Mouse (Mus musculus) lung, postnatal 0 days (tissue): Measurements from ENCODE around the gene Efemp1. TPM values are rescaled to one million over a fixed set of nuclear protein-coding genes. Genes with fewer than 3 reads are reported as not detected.

Experiments
- ATAC-seq: fragments of 200-750 bp; cut with Nextera tagmentation; 2 replicates; pipeline ENCODE4 v1.8.0; 2017; ENCODE audit warnings: moderate library complexity
- DNase-seq: peaks from one replicate; pipeline ENCODE4 v3.0.0-alpha.2; 2016; ENCODE audit warnings: low spot score
- H3K27ac ChIP-seq: fragments of 300-500 bp; sonication (generic); 2 replicates; pipeline ENCODE4 v1.5.1; 2014; ENCODE audit warnings: antibody characterized with exemption, mild to moderate bottlenecking, low read length, mixed read lengths
- H3K27me3 ChIP-seq: fragments of 300-500 bp; sonication (generic); replicated peaks from 2 replicates; pipeline ENCODE4 v1.6.1; 2014; ENCODE audit warnings: low read length, mixed read lengths; ENCODE audit not compliant: insufficient read depth
- H3K36me3 ChIP-seq: fragments of 300-500 bp; sonication (generic); 2 replicates; pipeline ENCODE4 v1.6.1; 2014; ENCODE audit warnings: low read length, mixed read lengths; ENCODE audit not compliant: insufficient read depth
- H3K4me1 ChIP-seq: fragments of 300-500 bp; sonication (generic); 2 replicates; pipeline ENCODE4 v1.6.1; 2014; ENCODE audit warnings: antibody characterized with exemption, low read depth, low read length, mixed read lengths; ENCODE audit not compliant: insufficient read depth
- H3K4me2 ChIP-seq: fragments of 300-500 bp; sonication (generic); replicated peaks from 2 replicates; pipeline ENCODE4 v1.6.1; 2014; ENCODE audit warnings: low read depth, mild to moderate bottlenecking, low read length, moderate library complexity, mixed read lengths
- H3K4me3 ChIP-seq: fragments of 300-500 bp; sonication (generic); 2 replicates; pipeline ENCODE4 v1.5.1; 2014; ENCODE audit warnings: low read depth, low read length
- H3K9ac ChIP-seq: fragments of 300-500 bp; sonication (generic); replicated peaks from 2 replicates; pipeline ENCODE4 v1.6.1; 2014; ENCODE audit warnings: low read depth, mild to moderate bottlenecking
- H3K9me3 ChIP-seq: fragments of 300-500 bp; sonication (generic); 2 replicates; pipeline ENCODE4 v1.6.1; 2016; ENCODE audit warnings: low read length, mixed read lengths
- CTCF ChIP-seq: IDR thresholded peaks from 2 replicates; pipeline ENCODE4 v1.5.1; 2016; ENCODE audit warnings: antibody characterized with exemption, mild to moderate bottlenecking
- EP300 ChIP-seq: IDR thresholded peaks from 2 replicates; pipeline ENCODE4 v1.6.1; 2016; ENCODE audit warnings: antibody characterized with exemption, mild to moderate bottlenecking, control low read depth
- WGBS: fragments of 180-500 bp; shearing (Covaris S2); extraction: QIAGEN DNeasy Blood & Tissue Kit; methylation state at CpG from one replicate; pipeline ENCODE4 v1.1.7; 2014; 5-methylcytosine and 5-hydroxymethylcytosine counted together
- polyA plus RNA-seq: library from polyadenylated mRNA; unstranded; fragments of >200 nt; fragmentation: Nextera tagmentation; extraction: Ambion mirVana; gene quantifications from 2 replicates; pipeline ENCODE4 v1.2.1, GENCODE M21; 2015

Efemp1 gene
- polyA plus RNA-seq, 1 experiment from 2014 or later: 25.8 TPM

DNA sequence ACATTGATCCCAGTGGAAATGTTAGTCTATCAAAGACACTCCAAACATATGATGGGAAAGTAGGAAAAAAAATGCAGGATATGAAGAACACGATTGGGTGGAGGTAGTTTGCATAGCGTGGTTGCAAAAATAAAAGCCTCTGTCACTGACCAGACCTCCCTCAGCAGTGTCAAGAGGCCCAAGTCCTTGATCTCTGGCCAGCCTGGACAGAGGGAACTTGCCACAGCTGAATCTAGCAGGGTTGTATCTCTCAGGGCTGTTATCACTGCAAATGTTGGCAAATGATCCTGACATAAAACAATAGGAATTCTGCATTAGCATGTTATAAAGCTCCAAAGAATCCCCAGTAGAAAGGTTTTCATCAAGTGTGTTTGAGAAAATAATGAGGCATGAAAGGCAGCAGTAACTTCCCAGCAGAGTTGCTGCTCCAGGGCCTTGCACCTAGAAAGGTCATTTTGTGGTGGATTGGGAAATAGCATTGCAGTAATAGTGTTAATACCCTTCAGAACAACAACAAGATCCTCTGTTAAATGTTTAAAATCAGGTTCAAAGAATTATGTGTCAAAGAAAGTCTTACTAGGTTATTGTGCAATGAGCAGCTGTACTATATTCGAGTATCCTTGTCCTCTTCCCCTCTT, 56.0 kb downstream of the Efemp1 start:
- Histone ChIP-seq H3K4me1 (no peaks in the 10 kb centered on the region), H3K9me3 (no peaks in the 10 kb centered on the region), H3K4me3 (no peak overlapping the region), H3K9ac (no peak overlapping the region), H3K4me2 (no peak overlapping the region), H3K27ac (no peak overlapping the region), H3K27me3 (no peaks in the 10 kb centered on the region), H3K36me3 (no peaks in the 10 kb centered on the region)
- TF ChIP-seq EP300: no peak
- TF ChIP-seq CTCF: no peak
- ATAC-seq: peak; percentile 23; the same call in 1 of the 2 replicates
- WGBS: 33% methylated on average over 3 of the region's 3 CpGs
- DNase-seq: peak; percentile 25

DNA sequence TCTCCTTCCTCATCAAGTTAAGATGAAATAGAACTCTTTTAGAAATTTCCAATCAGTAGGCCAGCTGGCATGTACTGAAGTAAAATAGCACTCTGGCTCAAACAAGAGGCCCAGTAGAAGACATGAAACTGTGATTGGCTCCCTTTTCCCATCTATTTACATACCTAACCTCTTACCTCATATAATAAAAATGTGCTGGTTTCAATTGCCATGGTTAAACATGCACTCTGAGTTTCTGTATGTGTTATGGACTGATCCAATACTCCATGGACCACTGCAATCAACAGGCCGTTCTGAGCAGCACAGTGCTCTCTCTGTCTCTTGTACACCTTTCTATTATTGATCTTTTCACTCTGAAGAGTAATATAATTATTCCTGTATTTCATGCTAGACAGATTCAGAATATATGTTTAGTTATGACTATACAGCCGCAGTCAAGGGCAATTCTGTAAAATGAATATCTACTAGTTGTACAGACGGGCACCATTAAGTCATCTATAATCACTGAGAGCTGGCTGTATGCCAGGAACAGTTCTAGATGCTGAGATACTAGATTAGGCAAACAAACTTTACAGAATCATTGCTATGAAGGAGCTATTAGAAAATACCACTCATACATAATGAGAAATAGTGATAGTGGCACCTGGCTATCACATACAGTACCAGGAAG, 59.6 kb downstream of the Efemp1 start:
- Histone ChIP-seq H3K4me1 (no peaks in the 10 kb centered on the region), H3K9me3 (no peaks in the 10 kb centered on the region), H3K4me2 (no peak overlapping the region), H3K27me3 (no peaks in the 10 kb centered on the region), H3K27ac (no peak overlapping the region), H3K36me3 (no peaks in the 10 kb centered on the region), H3K4me3 (no peak overlapping the region), H3K9ac (no peak overlapping the region)
- no peak for TF ChIP-seq EP300
- no peak for TF ChIP-seq CTCF
- DNase-seq (peak; percentile 59), ATAC-seq (peak; percentile 57)
- WGBS: 57% methylated on average over 3 of the region's 3 CpGs

GRCm38 (mm10) chr11:28934449-28934848, 81.4 kb downstream of the Efemp1 start:
- Histone ChIP-seq H3K27ac (no peak overlapping the region), H3K4me1 (no peaks in the 10 kb centered on the region), H3K4me2 (no peak overlapping the region), H3K4me3 (no peak overlapping the region), H3K27me3 (no peaks in the 10 kb centered on the region), H3K36me3 (no peaks in the 10 kb centered on the region), H3K9me3 (no peaks in the 10 kb centered on the region), H3K9ac (no peak overlapping the region)
- ATAC-seq: no peak
- peak; percentile 23 for DNase-seq
- TF ChIP-seq EP300 (no peak), CTCF (peak; percentile 64)

- Histone ChIP-seq H3K9ac (no peak overlapping the region), H3K9me3 (no peaks in the 10 kb centered on the region), H3K27ac (no peak overlapping the region), H3K4me3 (no peak overlapping the region), H3K4me1 (no peaks in the 10 kb centered on the region), H3K4me2 (no peak overlapping the region), H3K36me3 (no peaks in the 10 kb centered on the region), H3K27me3 (no peaks in the 10 kb centered on the region)
- no peak for DNase-seq
- TF ChIP-seq CTCF: 0 out of 2 replicates have a peak, but pooled peaks have one; percentile 5
- no peak for TF ChIP-seq EP300
- WGBS: 82% methylated on average over 1 of the region's 1 CpGs
- no peak for ATAC-seq
These were observed 86.6 kb downstream of the Efemp1 start for GRCm38 (mm10) chr11:28939651-28940050.

DNA sequence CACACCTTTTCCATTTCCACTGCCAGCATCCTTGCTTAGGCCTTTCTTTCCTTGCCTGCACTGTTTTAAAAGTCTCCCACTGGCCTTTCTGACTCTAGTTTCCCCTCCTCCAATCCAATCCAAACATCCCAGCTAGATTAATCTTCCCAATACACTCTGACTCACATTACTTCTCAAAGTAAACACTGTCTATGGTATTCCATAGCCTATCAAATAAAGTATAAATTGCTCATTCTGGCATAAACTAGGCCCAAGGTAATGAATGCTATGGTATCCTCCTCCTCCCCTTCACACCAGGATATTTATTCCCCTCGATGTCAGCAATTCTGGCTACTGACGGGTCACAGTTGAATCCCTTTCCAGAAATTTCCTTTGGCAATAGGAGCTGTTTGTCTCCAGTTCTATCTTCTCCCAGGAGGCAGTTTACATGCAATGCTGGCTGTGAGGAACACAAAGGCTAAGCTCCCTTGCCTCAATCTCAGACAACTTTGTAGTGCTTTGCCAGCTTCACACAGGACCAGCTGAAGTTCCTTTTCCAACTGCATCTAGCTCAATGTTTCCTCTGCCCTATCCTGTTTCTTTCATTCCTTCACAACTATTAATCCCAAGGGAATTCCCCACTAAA, 98.7 kb downstream of the Efemp1 start:
- Histone ChIP-seq H3K4me3 (no peak overlapping the region), H3K27ac (no peak overlapping the region), H3K27me3 (no peaks in the 10 kb centered on the region), H3K4me2 (no peak overlapping the region), H3K36me3 (no peaks in the 10 kb centered on the region), H3K4me1 (no peaks in the 10 kb centered on the region), H3K9me3 (no peaks in the 10 kb centered on the region), H3K9ac (no peak overlapping the region)
- DNase-seq: no peak
- 48% methylated on average over 2 of the region's 2 CpGs for WGBS
- no peak for ATAC-seq
- TF ChIP-seq EP300 (no peak), CTCF (no peak)

DNA sequence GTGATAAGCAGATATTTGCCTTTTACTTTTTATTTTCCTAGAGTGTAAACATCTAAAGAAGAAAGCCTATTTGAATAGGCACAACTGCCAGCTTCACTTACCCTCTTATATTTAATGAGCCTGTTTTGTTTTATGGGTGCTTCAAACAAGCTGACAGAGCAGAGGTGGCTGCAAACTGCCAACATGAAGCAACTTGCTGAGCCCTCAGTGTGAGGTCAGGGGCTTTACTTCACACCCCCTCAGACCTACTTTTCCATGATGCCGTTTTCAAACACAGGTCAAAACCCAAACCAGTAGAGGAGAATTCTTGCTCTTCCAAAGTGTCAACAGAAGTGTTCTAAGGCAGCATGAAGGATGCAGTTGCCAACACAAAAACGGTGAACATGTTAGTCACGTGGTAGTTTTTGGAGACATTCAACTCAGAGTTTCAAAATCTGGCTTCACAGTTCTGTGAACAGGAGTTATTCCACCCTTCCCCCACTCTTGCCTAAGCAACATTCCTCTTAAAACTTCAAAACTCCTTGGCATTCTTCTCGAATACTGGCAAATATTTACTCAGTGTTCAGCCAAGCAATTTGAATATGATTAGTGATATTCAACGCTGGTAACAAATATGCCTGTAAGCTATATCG, 101.8 kb downstream of the Efemp1 start:
- H3K4me3 ChIP-seq: no peak overlapping the region
- 34% methylated on average over 6 of the region's 6 CpGs for WGBS
- H3K27me3 ChIP-seq: no peaks in the 10 kb centered on the region
- H3K27ac ChIP-seq: peak overlapping the region; percentile 27; the same call in 1 of the 2 replicates
- peak; percentile 94 for ATAC-seq
- TF ChIP-seq CTCF (no peak), EP300 (peak; percentile 98)
- no peaks in the 10 kb centered on the region for H3K4me1 ChIP-seq
- H3K4me2 ChIP-seq: no peak overlapping the region
- no peak overlapping the region for H3K9ac ChIP-seq
- no peaks in the 10 kb centered on the region for H3K9me3 ChIP-seq
- DNase-seq: peak; percentile 95
- no peaks in the 10 kb centered on the region for H3K36me3 ChIP-seq
